Mouse (Mus musculus) cerebellum, postnatal 25 days (tissue): ENCODE results near the gene Atg14.

ENCODE experiments used
- DNase-seq, 2 experiments: peaks; one replicate each; pipeline ENCODE4 v3.0.0; 2021; ENCODE audit warnings: mixed read lengths in 2 of 2

Gene Atg14

DNA sequence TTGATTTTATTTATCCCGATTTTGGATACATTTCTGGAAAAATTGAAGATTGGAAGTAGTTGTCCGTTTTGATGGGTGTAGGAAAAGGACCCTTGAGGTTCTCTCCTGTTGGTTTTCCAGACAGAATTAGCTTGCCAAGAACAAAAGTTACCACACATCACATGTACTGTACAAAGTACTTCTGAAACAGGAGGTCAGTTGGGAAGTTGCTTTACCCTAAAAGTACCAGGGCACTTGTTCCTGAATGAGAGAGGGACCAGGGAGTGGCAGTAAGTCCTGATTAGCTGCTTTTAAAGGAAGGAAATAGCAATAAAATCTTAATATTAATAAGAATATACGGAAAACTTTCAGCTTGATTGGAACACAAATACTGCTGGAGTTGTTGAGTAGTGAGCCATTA is 73.3 kb downstream of the Atg14 start:
- no peak for DNase-seq

DNA sequence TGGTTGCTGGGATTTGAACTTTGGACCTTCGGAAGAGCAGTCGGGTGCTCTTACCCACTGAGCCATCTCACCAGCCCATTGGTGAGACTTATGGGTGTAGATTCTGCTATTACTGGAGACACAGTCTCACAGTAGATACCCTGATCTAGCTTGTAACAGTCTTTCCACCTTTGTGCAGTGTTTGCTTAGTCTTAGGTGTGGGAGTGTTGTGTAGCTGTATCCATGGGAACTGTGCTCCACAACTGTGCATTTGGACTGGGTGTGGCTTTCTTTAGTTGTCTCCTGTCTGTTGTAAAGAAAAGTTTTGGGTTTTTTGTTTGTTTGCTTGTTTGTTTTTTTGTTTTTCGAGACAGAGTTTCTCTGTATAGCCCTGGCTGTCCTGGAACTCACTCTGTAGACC is 74.5 kb downstream of the Atg14 start:
- no peak for DNase-seq

DNA sequence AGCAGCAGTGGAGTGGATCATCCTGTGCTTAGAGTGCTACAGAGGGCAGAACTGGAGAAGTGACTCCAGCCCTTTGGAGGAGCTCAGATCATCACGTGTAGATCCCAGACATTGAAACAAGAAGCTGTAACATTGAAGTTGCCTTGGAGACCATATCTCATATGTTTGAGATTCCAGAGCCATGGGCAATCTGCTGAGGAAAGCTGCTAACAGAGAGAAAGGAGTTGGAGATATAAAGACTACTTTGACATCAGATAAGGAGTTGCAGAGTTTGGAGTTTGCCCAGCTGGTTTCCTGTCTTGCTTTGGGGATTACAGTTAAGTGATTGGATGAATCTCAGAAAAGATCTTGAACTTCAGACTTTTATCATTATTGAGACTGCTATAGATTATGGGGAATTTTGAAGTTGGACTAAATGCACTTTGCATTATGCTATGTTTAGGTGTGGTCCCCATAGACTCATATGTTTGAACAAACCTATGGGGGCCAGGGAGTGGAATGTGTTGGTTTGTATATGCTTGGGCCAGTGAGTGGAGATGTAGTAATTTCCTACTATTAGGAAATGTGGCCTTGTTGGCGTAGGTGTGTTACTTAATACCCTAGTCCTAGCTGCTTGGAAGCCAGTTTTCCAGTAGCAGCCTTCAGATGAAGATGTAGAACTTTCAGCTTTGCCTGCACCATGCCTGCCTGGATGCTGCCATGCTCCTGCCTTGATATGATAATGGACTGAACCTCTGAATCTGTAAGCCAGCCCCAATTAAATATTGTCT is 76.7 kb downstream of the Atg14 start:
- DNase-seq: no peak
